Mouse (Mus musculus): Measurements from ENCODE around the gene Igdcc4. TPM values are rescaled to one million over a fixed set of nuclear protein-coding genes. Genes with fewer than 3 reads are reported as not detected.
"Not testable (repeated sequence)": the region's sequence is repeated elsewhere in the genome, so short reads cannot be mapped to it uniquely, and the experiment has no call there.

The Igdcc4 gene
- polyA plus RNA-seq, 1 experiment, result 15.5 TPM

DNA sequence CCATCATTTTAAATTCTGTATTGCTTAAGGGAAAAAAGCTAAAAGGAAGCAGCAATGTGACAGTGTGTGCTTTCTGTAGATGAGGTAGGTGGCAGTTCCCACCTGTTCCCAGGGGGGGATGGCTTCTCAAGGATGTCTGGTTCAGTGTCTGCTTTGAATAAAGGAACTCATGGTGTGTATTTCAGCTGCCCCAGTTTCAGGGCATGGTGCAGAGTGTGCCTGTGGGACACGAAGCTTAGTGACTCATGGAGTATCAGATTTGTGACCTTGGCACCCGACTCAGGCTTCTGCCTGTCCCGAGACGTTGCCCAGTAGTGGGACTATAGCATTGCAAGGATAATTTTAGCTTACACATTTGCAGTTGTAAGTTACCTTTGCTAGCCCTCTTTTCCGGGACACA lies 23.8 kb upstream of the Igdcc4 start:
- no peaks in the 10 kb centered on the region for H3K9me3 ChIP-seq (replicated peaks; ENCODE audit: control insufficient read depth, insufficient read depth, low read length, poor library complexity, severe bottlenecking)
- no peak overlapping the region for H3K4me3 ChIP-seq (ENCODE audit: low read depth, low read length)
- H3K4me1 ChIP-seq (ENCODE audit: control insufficient read depth, insufficient read depth, low read length), result peaks cover 2% of the 10 kb centered on the region
- no peaks in the 10 kb centered on the region for H3K27me3 ChIP-seq (ENCODE audit: control insufficient read depth, insufficient read depth, low read length, poor library complexity, severe bottlenecking)
- H3K9ac ChIP-seq (ENCODE audit: low read depth, poor library complexity, severe bottlenecking), result no peak overlapping the region
- no peak overlapping the region for H3K27ac ChIP-seq (ENCODE audit: insufficient read depth, low read length)
- TF ChIP-seq CTCF (IDR thresholded peaks at IDR 0.05; ENCODE audit: low read depth, low read length) (no peak), POLR2A (IDR thresholded peaks at IDR 0.05; ENCODE audit: insufficient read depth, low read length) (no peak), EP300 (IDR thresholded peaks at IDR 0.05; ENCODE audit: insufficient read depth, low read depth, low read length) (no peak)
- peaks cover 10% of the 10 kb centered on the region for H3K36me3 ChIP-seq (ENCODE audit: control insufficient read depth, insufficient read depth, low read length, poor library complexity, severe bottlenecking)

DNA sequence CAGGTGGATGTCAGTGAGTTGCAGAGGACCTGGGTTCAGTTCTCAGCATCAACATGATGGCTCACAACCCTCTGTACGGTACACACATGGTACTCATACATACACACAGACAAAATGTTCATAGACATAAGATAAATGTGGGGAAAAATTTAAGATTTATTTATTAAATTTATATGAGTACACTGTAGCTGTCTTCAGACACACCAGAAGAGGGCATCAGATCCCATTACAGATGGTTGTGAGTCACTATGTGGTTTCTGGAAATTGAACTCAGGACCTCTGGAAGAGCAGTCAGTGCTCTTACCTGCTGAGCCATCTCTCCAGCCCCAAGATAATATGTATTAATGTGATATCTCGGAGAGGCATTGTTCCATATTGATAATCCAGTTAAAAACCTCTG lies 21.1 kb upstream of the Igdcc4 start:
- not testable (repeated sequence) for H3K9ac ChIP-seq (ENCODE audit: low read depth, poor library complexity, severe bottlenecking); H3K27me3 ChIP-seq (ENCODE audit: control insufficient read depth, insufficient read depth, low read length, poor library complexity, severe bottlenecking); H3K27ac ChIP-seq (ENCODE audit: insufficient read depth, low read length); H3K4me1 ChIP-seq (ENCODE audit: control insufficient read depth, insufficient read depth, low read length); H3K9me3 ChIP-seq (replicated peaks; ENCODE audit: control insufficient read depth, insufficient read depth, low read length, poor library complexity, severe bottlenecking); H3K4me3 ChIP-seq (ENCODE audit: low read depth, low read length)
- peaks cover 10% of the 10 kb centered on the region for H3K36me3 ChIP-seq (ENCODE audit: control insufficient read depth, insufficient read depth, low read length, poor library complexity, severe bottlenecking)

DNA sequence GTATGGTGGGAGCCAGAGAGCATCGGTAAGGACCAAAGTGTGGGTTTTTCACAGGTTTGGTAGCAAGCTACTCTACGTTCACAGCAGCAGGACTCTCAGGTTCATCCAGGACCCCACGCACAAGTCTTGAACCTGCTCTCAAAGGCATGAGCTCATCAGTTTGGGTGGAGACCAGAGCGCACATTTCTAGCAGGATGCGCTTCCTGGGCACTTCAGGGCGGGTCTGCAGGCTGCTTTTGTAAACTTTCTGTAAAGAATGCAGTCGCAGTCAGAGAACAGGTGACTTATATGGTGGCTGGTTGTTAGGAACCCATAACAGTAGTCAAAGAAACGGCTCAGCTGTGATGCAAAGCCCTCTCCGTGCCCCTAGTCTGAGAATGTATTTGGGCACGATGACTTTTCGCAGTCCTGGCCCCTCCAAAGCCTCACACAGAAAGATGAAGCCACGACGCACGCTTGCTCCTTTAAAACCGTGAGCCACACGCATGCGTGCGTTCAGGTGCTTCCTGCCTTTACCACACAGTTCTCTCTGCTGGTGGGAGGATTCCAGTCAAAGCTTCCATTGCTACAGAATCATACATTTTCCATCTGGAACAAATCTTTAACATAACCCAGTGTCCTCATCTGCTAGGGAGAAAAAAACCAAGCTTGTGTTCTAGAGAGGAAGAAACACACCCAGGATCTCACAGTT lies 18.1 kb upstream of the Igdcc4 start:
- peaks cover 3% of the 10 kb centered on the region for H3K4me1 ChIP-seq (ENCODE audit: control insufficient read depth, insufficient read depth, low read length)
- no peak overlapping the region for H3K9ac ChIP-seq (ENCODE audit: low read depth, poor library complexity, severe bottlenecking)
- TF ChIP-seq POLR2A (IDR thresholded peaks at IDR 0.05; ENCODE audit: insufficient read depth, low read length) (no peak), CTCF (IDR thresholded peaks at IDR 0.05; ENCODE audit: low read depth, low read length) (no peak), EP300 (IDR thresholded peaks at IDR 0.05; ENCODE audit: insufficient read depth, low read depth, low read length) (no peak)
- no peaks in the 10 kb centered on the region for H3K27me3 ChIP-seq (ENCODE audit: control insufficient read depth, insufficient read depth, low read length, poor library complexity, severe bottlenecking)
- H3K9me3 ChIP-seq (replicated peaks; ENCODE audit: control insufficient read depth, insufficient read depth, low read length, poor library complexity, severe bottlenecking), result no peaks in the 10 kb centered on the region
- 0 out of 2 replicates have a peak, but pooled peaks cover 8% of the 10 kb centered on the region for H3K36me3 ChIP-seq (ENCODE audit: control insufficient read depth, insufficient read depth, low read length, poor library complexity, severe bottlenecking)
- H3K4me3 ChIP-seq (ENCODE audit: low read depth, low read length), result no peak overlapping the region
- H3K27ac ChIP-seq (ENCODE audit: insufficient read depth, low read length), result peak overlapping the region; percentile 43; the same call in 1 of the 2 replicates

DNA sequence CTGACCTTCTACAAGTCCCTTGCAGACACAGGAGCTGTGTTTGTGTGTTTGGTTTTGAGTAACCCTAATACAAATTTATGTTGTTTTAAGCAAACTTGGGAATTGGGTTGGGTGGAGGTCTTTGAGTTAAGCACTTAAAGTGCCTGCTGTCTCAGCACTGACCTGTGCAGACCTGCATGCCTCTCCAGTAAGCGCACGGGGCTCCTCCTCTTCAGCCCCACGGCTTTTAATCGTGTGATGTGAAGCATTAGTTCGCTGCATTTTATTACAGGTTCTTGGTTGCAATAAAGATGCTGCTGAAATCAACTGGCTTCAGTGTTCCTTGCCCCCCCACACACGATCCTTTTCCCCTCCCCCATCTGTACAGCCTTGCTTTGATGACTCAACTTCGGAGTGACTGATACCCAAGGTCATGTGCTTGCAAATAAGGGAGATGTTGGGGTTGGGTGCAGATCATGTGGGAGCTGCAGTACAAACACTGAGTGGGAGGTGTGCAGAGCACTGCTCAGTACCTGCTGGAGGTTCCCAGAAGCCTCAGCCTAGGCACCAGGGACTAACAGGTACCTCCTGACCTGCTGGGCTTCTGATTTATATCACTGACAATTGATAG lies 17.0 kb upstream of the Igdcc4 start:
- Histone ChIP-seq H3K9me3 (replicated peaks; ENCODE audit: control insufficient read depth, insufficient read depth, low read length, poor library complexity, severe bottlenecking) (no peaks in the 10 kb centered on the region), H3K9ac (ENCODE audit: low read depth, poor library complexity, severe bottlenecking) (no peak overlapping the region), H3K36me3 (ENCODE audit: control insufficient read depth, insufficient read depth, low read length, poor library complexity, severe bottlenecking) (0 out of 2 replicates have a peak, but pooled peaks cover 7% of the 10 kb centered on the region), H3K4me1 (ENCODE audit: control insufficient read depth, insufficient read depth, low read length) (peaks cover 3% of the 10 kb centered on the region), H3K4me3 (ENCODE audit: low read depth, low read length) (no peak overlapping the region), H3K27ac (ENCODE audit: insufficient read depth, low read length) (no peak overlapping the region), H3K27me3 (ENCODE audit: control insufficient read depth, insufficient read depth, low read length, poor library complexity, severe bottlenecking) (no peaks in the 10 kb centered on the region)
- TF ChIP-seq POLR2A (IDR thresholded peaks at IDR 0.05; ENCODE audit: insufficient read depth, low read length), result no peak
- no peak for TF ChIP-seq EP300 (IDR thresholded peaks at IDR 0.05; ENCODE audit: insufficient read depth, low read depth, low read length)
- no peak for TF ChIP-seq CTCF (IDR thresholded peaks at IDR 0.05; ENCODE audit: low read depth, low read length)

DNA sequence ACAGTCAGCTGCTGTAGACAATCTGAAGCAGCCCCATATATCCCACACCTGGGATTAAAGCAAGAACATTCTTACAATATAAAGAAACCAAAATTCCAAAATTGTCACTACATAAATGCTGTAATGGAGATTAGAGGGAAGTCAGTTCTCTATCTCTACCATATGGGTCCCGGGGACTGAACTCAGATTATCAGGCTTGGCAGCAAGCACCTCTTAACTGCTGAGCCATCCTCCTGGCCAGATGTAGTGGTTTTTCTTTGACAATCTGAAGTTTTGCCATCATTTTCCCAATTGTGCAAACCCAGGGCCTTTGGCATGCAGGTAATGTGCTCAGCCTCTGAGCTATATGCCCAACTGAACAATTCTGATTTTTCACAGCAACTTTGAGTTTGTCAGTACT lies 16.0 kb upstream of the Igdcc4 start:
- Histone ChIP-seq H3K4me3 (ENCODE audit: low read depth, low read length) (no peak overlapping the region), H3K4me1 (ENCODE audit: control insufficient read depth, insufficient read depth, low read length) (peaks cover 3% of the 10 kb centered on the region), H3K9ac (ENCODE audit: low read depth, poor library complexity, severe bottlenecking) (no peak overlapping the region), H3K27ac (ENCODE audit: insufficient read depth, low read length) (no peak overlapping the region), H3K27me3 (ENCODE audit: control insufficient read depth, insufficient read depth, low read length, poor library complexity, severe bottlenecking) (no peaks in the 10 kb centered on the region), H3K9me3 (replicated peaks; ENCODE audit: control insufficient read depth, insufficient read depth, low read length, poor library complexity, severe bottlenecking) (no peaks in the 10 kb centered on the region), H3K36me3 (ENCODE audit: control insufficient read depth, insufficient read depth, low read length, poor library complexity, severe bottlenecking) (0 out of 2 replicates have a peak, but pooled peaks cover 7% of the 10 kb centered on the region)
- TF ChIP-seq EP300 (IDR thresholded peaks at IDR 0.05; ENCODE audit: insufficient read depth, low read depth, low read length) (no peak), POLR2A (IDR thresholded peaks at IDR 0.05; ENCODE audit: insufficient read depth, low read length) (no peak), CTCF (IDR thresholded peaks at IDR 0.05; ENCODE audit: low read depth, low read length) (no peak)

DNA sequence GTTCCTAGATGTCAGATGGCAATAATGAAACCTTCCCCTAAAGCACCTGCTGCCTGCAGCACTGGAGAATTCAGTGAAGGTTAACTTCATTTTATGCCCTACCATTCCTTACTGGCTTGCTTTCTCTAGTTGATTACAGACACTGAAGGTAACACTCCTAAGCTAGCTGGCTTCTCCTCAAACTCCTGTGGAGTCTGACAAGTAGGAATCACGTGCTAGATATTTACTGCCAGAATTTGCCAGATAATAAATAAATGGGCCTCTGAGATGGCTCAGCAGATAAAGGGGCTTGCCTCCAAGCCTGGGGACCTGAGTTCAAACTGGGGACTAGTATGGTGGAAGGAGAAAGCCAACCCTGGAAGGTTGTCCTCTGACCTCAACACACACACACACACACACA lies 14.5 kb upstream of the Igdcc4 start:
- H3K4me1 ChIP-seq (ENCODE audit: control insufficient read depth, insufficient read depth, low read length), result peaks cover 3% of the 10 kb centered on the region
- no peaks in the 10 kb centered on the region for H3K27me3 ChIP-seq (ENCODE audit: control insufficient read depth, insufficient read depth, low read length, poor library complexity, severe bottlenecking)
- TF ChIP-seq POLR2A (IDR thresholded peaks at IDR 0.05; ENCODE audit: insufficient read depth, low read length) (no peak), EP300 (IDR thresholded peaks at IDR 0.05; ENCODE audit: insufficient read depth, low read depth, low read length) (no peak), CTCF (IDR thresholded peaks at IDR 0.05; ENCODE audit: low read depth, low read length) (no peak)
- H3K9me3 ChIP-seq (replicated peaks; ENCODE audit: control insufficient read depth, insufficient read depth, low read length, poor library complexity, severe bottlenecking), result no peaks in the 10 kb centered on the region
- 0 out of 2 replicates have a peak, but pooled peaks cover 2% of the 10 kb centered on the region for H3K36me3 ChIP-seq (ENCODE audit: control insufficient read depth, insufficient read depth, low read length, poor library complexity, severe bottlenecking)
- H3K4me3 ChIP-seq (ENCODE audit: low read depth, low read length), result no peak overlapping the region
- no peak overlapping the region for H3K27ac ChIP-seq (ENCODE audit: insufficient read depth, low read length)
- H3K9ac ChIP-seq (ENCODE audit: low read depth, poor library complexity, severe bottlenecking), result no peak overlapping the region
